Mouse (Mus musculus) MEL (cell line): ENCODE data around the gene Gm17324. TPM values are rescaled to one million over a fixed set of nuclear protein-coding genes. Genes with fewer than 3 reads are reported as not detected.
A peak's percentile ranks its signal among the peaks of the same experiment; 100 is the strongest.

Source experiments
- DNase-seq: peaks from one replicate; pipeline ENCODE4 v3.0.0; 2011; ENCODE audit warnings: low read depth, low spot score
- H3K27ac ChIP-seq: 2 replicates; pipeline ENCODE4 v1.5.1; 2012; ENCODE audit warnings: low read depth, mild to moderate bottlenecking, control low read depth, low read length, moderate library complexity; ENCODE audit not compliant: control insufficient read depth
- H3K27me3 ChIP-seq, 2 experiments: fragments of 150-350 bp in 1 of 2; sonication (generic) in 1 of 2; 2 replicates each; pipeline ENCODE4 v1.6.1; 2012; ENCODE audit warnings: low read length in 2 of 2, mild to moderate bottlenecking in 2 of 2, improper control_type of control experiment in 1 of 2, moderate library complexity in 1 of 2; ENCODE audit not compliant: insufficient read depth in 2 of 2, control insufficient read depth in 1 of 2
- H3K36me3 ChIP-seq, 2 experiments: 2 replicates each; pipeline ENCODE4 v1.6.1; 2012 to 2014; ENCODE audit warnings: low read length in 2 of 2, improper control_type of control experiment in 1 of 2, inconsistent platforms in 1 of 2, mild to moderate bottlenecking in 1 of 2; ENCODE audit not compliant: insufficient read depth in 2 of 2, control insufficient read depth in 1 of 2
- H3K4me1 ChIP-seq, 2 experiments: fragments of 150-350 bp in 1 of 2; sonication (generic) in 1 of 2; 2 replicates each; pipeline ENCODE4 v1.6.1; 2012; ENCODE audit warnings: low read length in 2 of 2, improper control_type of control experiment in 1 of 2, mild to moderate bottlenecking in 1 of 2; ENCODE audit not compliant: insufficient read depth in 2 of 2, control insufficient read depth in 1 of 2
- H3K4me3 ChIP-seq, 2 experiments: fragments of 150-350 bp in 1 of 2; sonication (generic) in 1 of 2; 2 replicates each; pipeline ENCODE4 v1.5.1; 2012; ENCODE audit warnings: low read depth in 2 of 2, low read length in 2 of 2, mild to moderate bottlenecking in 2 of 2, moderate library complexity in 2 of 2, control low read depth in 1 of 2, improper control_type of control experiment in 1 of 2; ENCODE audit not compliant: control insufficient read depth in 1 of 2, insufficient read depth in 1 of 2
- H3K79me2 ChIP-seq: 2 replicates; pipeline ENCODE4 v1.6.1; 2012; ENCODE audit warnings: mild to moderate bottlenecking, low read length, moderate library complexity; ENCODE audit not compliant: control insufficient read depth, poor library complexity, insufficient read depth
- H3K9ac ChIP-seq: 2 replicates; pipeline ENCODE4 v1.6.1; 2012; ENCODE audit warnings: low read depth, mild to moderate bottlenecking, control low read depth, low read length, moderate library complexity; ENCODE audit not compliant: control insufficient read depth, poor library complexity, severe bottlenecking
- H3K9me3 ChIP-seq: fragments of 150-350 bp; sonication (generic); replicated peaks from 2 replicates; pipeline ENCODE4 v1.6.1; 2012; ENCODE audit warnings: mild to moderate bottlenecking, low read length, improper control_type of control experiment, moderate library complexity; ENCODE audit not compliant: insufficient read depth
- BHLHE40 ChIP-seq: IDR thresholded peaks from 2 replicates; pipeline ENCODE4 v1.6.1; 2012; ENCODE audit warnings: low read depth, mild to moderate bottlenecking, inconsistent platforms, low read length, improper control_type of control experiment, borderline replicate concordance
- CHD1 ChIP-seq: IDR thresholded peaks from 2 replicates; pipeline ENCODE4 v1.6.1; 2012; ENCODE audit warnings: low read depth, mild to moderate bottlenecking, inconsistent platforms, low read length, improper control_type of control experiment
- E2F4 ChIP-seq: IDR thresholded peaks from 2 replicates; pipeline ENCODE4 v1.6.1; 2011; ENCODE audit warnings: low read depth, low read length, improper control_type of control experiment, borderline replicate concordance
- EP300 ChIP-seq, 2 experiments: IDR thresholded peaks; 2 replicates each; pipeline ENCODE4 v1.6.1; 2011; ENCODE audit warnings: improper control_type of control experiment in 2 of 2, low read length in 2 of 2, low read depth in 1 of 2, mild to moderate bottlenecking in 1 of 2
- GATA1 ChIP-seq: IDR thresholded peaks from 2 replicates; pipeline ENCODE4 v1.6.1; 2011; ENCODE audit warnings: low read depth, low read length, improper control_type of control experiment
- HCFC1 ChIP-seq: IDR thresholded peaks from 2 replicates; pipeline ENCODE4 v1.6.1; 2012; ENCODE audit warnings: low read depth, mild to moderate bottlenecking, inconsistent platforms, low read length, improper control_type of control experiment, moderate library complexity
- MAFK ChIP-seq: IDR thresholded peaks from 2 replicates; pipeline ENCODE4 v1.6.1; 2011; ENCODE audit warnings: low read depth, mild to moderate bottlenecking, low read length, improper control_type of control experiment, borderline replicate concordance
- MAX ChIP-seq: IDR thresholded peaks from 2 replicates; pipeline ENCODE4 v1.6.1; 2011; ENCODE audit warnings: low read length, improper control_type of control experiment
- MEF2A ChIP-seq: IDR thresholded peaks from 2 replicates; pipeline ENCODE4 v1.6.1; 2014; ENCODE audit warnings: low read depth, mild to moderate bottlenecking, inconsistent platforms, low read length, improper control_type of control experiment; ENCODE audit not compliant: poor library complexity, insufficient replicate concordance, severe bottlenecking; ENCODE audit errors: extremely low read depth
- MXI1 ChIP-seq: IDR thresholded peaks from 2 replicates; pipeline ENCODE4 v1.6.1; 2011; ENCODE audit warnings: mild to moderate bottlenecking, low read depth, low read length, improper control_type of control experiment
- MYC ChIP-seq: IDR thresholded peaks from 2 replicates; pipeline ENCODE4 v1.6.1; 2011; ENCODE audit warnings: low read depth, mild to moderate bottlenecking, low read length, improper control_type of control experiment, moderate library complexity
- NELFE ChIP-seq: IDR thresholded peaks from 2 replicates; pipeline ENCODE4 v1.6.1; 2011; ENCODE audit warnings: low read depth, low read length, improper control_type of control experiment
- NRF1 ChIP-seq: IDR thresholded peaks from 2 replicates; pipeline ENCODE4 v1.6.1; 2014; ENCODE audit warnings: low read depth, mild to moderate bottlenecking, inconsistent platforms, low read length, improper control_type of control experiment, moderate library complexity; ENCODE audit not compliant: poor library complexity, insufficient read depth, severe bottlenecking
- POLR2A ChIP-seq, 2 experiments: IDR thresholded peaks; 2 replicates each; pipeline ENCODE4 v1.6.1; 2011 to 2012; ENCODE audit warnings: low read length in 2 of 2, mild to moderate bottlenecking in 2 of 2, control low read depth in 1 of 2, improper control_type of control experiment in 1 of 2, low read depth in 1 of 2, moderate library complexity in 1 of 2; ENCODE audit not compliant: control insufficient read depth in 1 of 2, insufficient read depth in 1 of 2, poor library complexity in 1 of 2
- POLR2AphosphoS5 ChIP-seq: IDR thresholded peaks from 2 replicates; pipeline ENCODE4 v1.6.1; 2012; ENCODE audit warnings: low read depth, borderline replicate concordance, mild to moderate bottlenecking, inconsistent platforms, low read length, moderate library complexity, mixed read lengths
- SIN3A ChIP-seq: IDR thresholded peaks from 2 replicates; pipeline ENCODE4 v1.6.1; 2012; ENCODE audit warnings: low read length, improper control_type of control experiment, inconsistent platforms
- SMC3 ChIP-seq: IDR thresholded peaks from 2 replicates; pipeline ENCODE4 v1.6.1; 2011; ENCODE audit warnings: low read depth, low read length, improper control_type of control experiment
- TAL1 ChIP-seq: IDR thresholded peaks from 2 replicates; pipeline ENCODE4 v1.6.1; 2012; ENCODE audit warnings: mild to moderate bottlenecking, inconsistent platforms, low read length, moderate library complexity, mixed read lengths
- TBP ChIP-seq: IDR thresholded peaks from 2 replicates; pipeline ENCODE4 v1.8.0; 2011; ENCODE audit warnings: low read depth, low read length, improper control_type of control experiment
- USF1 ChIP-seq: IDR thresholded peaks from 2 replicates; pipeline ENCODE4 v1.6.1; 2014; ENCODE audit warnings: low read depth, mild to moderate bottlenecking, inconsistent platforms, low read length, improper control_type of control experiment, moderate library complexity
- ZKSCAN1 ChIP-seq: IDR thresholded peaks from 2 replicates; pipeline ENCODE4 v1.6.1; 2012; ENCODE audit warnings: low read depth, mild to moderate bottlenecking, inconsistent platforms, low read length, improper control_type of control experiment, moderate library complexity
- ZMIZ1 ChIP-seq: IDR thresholded peaks from 2 replicates; pipeline ENCODE4 v1.6.1; 2012; ENCODE audit warnings: low read depth, mild to moderate bottlenecking, inconsistent platforms, low read length, improper control_type of control experiment, moderate library complexity
- polyA plus RNA-seq, 2 experiments: library from polyadenylated mRNA; stranded (reverse) in 1 of 2; unstranded in 1 of 2; fragments of >175 nt in 1 of 2; fragments of >200 nt in 1 of 2; gene quantifications; 2 replicates each; pipeline versions ENCODE4 v1.2.1 to v1.2.4; 2012; ENCODE audit warnings: low replicate concordance in 2 of 2, low read depth in 1 of 2; ENCODE audit not compliant: insufficient read length in 2 of 2, insufficient read depth in 1 of 2, missing spikeins in 1 of 2
- total RNA-seq: library from RNA; depleted of rRNA; stranded (reverse); fragments of 300-350 nt; gene quantifications from 2 replicates; pipeline ENCODE4 v1.2.3, GENCODE M21; 2012; rRNA removed

Gm17324 gene
- 1.0 and 1.8 TPM in 2 replicates for total RNA-seq
- polyA plus RNA-seq: under 1 TPM in 1 of 2 experiments, not detected in 1; 0.36 TPM

- H3K36me3 ChIP-seq: peaks cover 7 to 27% of the 10 kb centered on the region in 2 experiments
- H3K27me3 ChIP-seq: no peaks in the 10 kb centered on the region
- peak; percentile 94 to 95 for TF ChIP-seq POLR2A (IDR thresholded peaks at IDR 0.05; ENCODE audit: control insufficient read depth in 1 of 2, insufficient read depth in 1 of 2, low read depth in 1 of 2, low read length in 2 of 2, poor library complexity in 1 of 2)
- TF ChIP-seq E2F4: peak; percentile 100
- peak; percentile 66 for TF ChIP-seq NELFE
- no peak for TF ChIP-seq CHD1
- peak in 1 of 2 experiments; percentile 44; a peak in 1 of 4 replicates for TF ChIP-seq EP300 (IDR thresholded peaks at IDR 0.05; ENCODE audit: low read depth in 1 of 2, low read length in 2 of 2)
- TF ChIP-seq BHLHE40: no peak
- TF ChIP-seq MXI1: peak; percentile 86
- peak; percentile 57; the same call in 1 of the 2 replicates for TF ChIP-seq SIN3A
- TF ChIP-seq MEF2A: no peak
- TF ChIP-seq ZMIZ1: peak; percentile 19; the same call in 1 of the 2 replicates
- peak; percentile 82 for TF ChIP-seq GATA1
- TF ChIP-seq POLR2AphosphoS5: no peak
- TF ChIP-seq MAFK: no peak
- peak; percentile 34; the same call in 1 of the 2 replicates for TF ChIP-seq TAL1
- peak; percentile 86 for TF ChIP-seq NRF1
- no peak for TF ChIP-seq ZKSCAN1
- peak; percentile 80; the same call in 1 of the 2 replicates for TF ChIP-seq MYC
- no peak for TF ChIP-seq USF1
- TF ChIP-seq HCFC1: peak; percentile 79
- no peak for TF ChIP-seq SMC3
- peak; percentile 83 for TF ChIP-seq TBP
- no peak; the same call in 1 of the 2 replicates for TF ChIP-seq MAX
- H3K4me3 ChIP-seq: peak within 1 kb of the TSS; percentile 62 to 100
- DNase-seq: peak; percentile 95
- H3K27ac ChIP-seq: peak within 1 kb of the TSS; percentile 94
- H3K9ac ChIP-seq: peak within 1 kb of the TSS; percentile 100
- H3K79me2 ChIP-seq: peaks cover 15% of the 10 kb centered on the region
- H3K4me1 ChIP-seq: peaks cover 4 to 24% of the 10 kb centered on the region in 2 experiments
- H3K9me3 ChIP-seq: no peaks in the 10 kb centered on the region
Measured at GRCm38 (mm10) chr9:78447973-78448873, at the start of gene Gm17324, which contains the start of gene Mto1. Gm17324 (minus strand) TSS chr9:78448786. Mto1 (plus strand) TSS chr9:78448208.
